Mouse (Mus musculus): ENCODE measurements around the gene Eif3k. TPM values are rescaled to one million over a fixed set of nuclear protein-coding genes. Genes with fewer than 3 reads are reported as not detected.

Gene Eif3k
- 100 to 1,000 TPM; 179 to 192 TPM for total RNA-seq (2021)
- long read RNA-seq, experiment 1, transcript Eif3k-201 (8 exons, 774 nt): major isoform, 39 of 48 reads
- long read RNA-seq, experiment 1, partial matches to known transcripts: 6 of 48 reads
- long read RNA-seq, experiment 1, other reads (novel, unspliced or antisense): 3 of 48 reads
- long read RNA-seq, experiment 2, transcript Eif3k-201 (8 exons, 774 nt): major isoform, 46 of 53 reads
- long read RNA-seq, experiment 2, partial matches to known transcripts: 4 of 53 reads
- long read RNA-seq, experiment 2, other reads (novel, unspliced or antisense): 3 of 53 reads

DNA sequence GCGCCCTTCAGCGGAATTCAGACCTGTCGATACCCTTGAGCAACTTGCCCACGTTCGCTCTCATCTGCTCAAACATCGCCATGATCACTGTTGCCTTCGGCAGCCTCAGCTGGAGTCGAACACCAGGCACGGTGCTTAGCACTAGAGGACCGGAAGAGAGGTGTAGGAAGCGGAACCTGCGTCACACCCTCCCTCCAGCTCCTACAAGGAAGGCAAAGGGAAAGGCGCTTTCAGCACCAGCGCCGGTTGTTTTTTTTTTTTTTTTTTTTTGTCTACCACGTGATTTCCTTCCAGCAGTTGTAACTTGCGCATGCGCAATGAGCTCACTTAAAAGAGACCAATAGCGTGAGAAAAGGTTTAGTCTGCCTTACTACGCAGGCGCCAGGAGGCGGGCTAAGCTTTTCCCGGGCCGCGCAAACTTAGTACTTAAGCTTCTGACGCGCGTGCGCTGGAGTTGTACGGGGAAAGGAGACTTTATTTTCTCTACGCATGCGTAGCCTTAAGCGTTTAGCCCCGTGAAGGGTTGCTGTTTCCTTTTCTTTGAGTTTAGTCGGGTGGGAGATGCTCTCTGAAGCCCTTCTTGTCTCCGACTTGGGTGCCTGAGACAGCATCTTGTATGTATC lies at the start of gene Eif3k, which contains the start of gene Map4k1:
TSS of gene Eif3k (minus strand) at position 214 of the 623 bp plus-strand sequence.
TSS of gene Map4k1 (plus strand) at position 400 of the 623 bp plus-strand sequence.
- intact Hi-C loops (cut with DNase I): no loop called here

DNA sequence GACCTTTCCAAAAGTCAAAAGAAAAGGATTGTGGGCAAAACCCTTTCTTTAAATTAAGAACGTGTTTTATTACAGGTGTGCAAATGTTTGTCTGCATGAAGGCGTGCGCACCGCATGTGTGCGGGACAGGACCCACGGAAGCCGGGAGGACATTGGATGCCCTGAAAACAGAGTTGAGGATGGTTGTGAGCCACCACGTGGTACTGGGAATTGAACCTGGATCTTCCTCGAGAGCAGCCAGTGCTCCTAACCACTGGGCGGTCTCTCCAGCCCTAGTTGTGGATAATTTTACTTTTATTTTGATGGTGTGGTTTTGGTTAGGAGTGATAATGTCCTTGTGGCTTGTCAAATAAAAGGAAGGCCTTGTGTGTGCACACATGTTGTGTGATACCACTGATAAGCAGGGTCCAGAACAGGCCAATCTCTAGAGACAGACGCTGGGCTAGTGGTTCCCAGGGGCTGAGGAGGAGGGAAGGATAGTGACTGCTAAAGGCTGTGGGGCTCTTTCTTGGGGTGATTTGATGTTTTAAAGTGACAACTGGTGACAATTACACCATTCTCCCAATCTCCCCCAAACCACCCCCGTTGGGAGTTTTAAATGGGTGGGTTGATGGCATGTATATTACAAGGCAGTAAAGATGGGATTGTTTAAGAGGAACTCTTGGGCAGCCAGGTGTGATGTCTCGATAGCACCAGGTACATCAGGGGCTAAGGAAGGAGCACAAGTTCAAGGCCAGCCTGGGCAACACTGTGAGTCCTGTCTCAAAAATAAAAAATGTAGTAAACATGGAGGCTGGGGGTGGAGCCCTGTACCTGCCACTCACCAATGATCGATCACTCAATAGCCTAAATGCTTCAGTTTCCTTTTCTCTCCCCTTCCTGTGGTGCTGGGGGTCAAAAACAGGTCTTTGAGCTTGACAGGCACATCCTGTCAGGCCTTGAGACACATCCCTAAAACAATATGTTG lies 48.3 kb upstream of the Eif3k start:
- intact Hi-C loops (cut with DNase I): no loop called here
- no peak overlapping the region for H3K27ac ChIP-seq
- no peak overlapping the region for H3K4me3 ChIP-seq
- no peak for DNase-seq (ENCODE audit: extremely low spot score in 1 of 2, low spot score in 2 of 2)
- no peak for TF ChIP-seq CTCF (IDR thresholded peaks at IDR 0.05)

More for the DNA sequence above, at the start of gene Eif3k, which contains the start of gene Map4k1:
- DNase-seq (ENCODE audit: extremely low spot score in 1 of 2, low spot score in 2 of 2): peak; percentile 91 to 97
- Histone ChIP-seq H3K27ac (peak within 1 kb of the TSS; percentile 84), H3K4me3 (peak within 1 kb of the TSS; percentile 79)
- no peak; the same call in none of the 2 replicates for TF ChIP-seq CTCF (IDR thresholded peaks at IDR 0.05)

DNA sequence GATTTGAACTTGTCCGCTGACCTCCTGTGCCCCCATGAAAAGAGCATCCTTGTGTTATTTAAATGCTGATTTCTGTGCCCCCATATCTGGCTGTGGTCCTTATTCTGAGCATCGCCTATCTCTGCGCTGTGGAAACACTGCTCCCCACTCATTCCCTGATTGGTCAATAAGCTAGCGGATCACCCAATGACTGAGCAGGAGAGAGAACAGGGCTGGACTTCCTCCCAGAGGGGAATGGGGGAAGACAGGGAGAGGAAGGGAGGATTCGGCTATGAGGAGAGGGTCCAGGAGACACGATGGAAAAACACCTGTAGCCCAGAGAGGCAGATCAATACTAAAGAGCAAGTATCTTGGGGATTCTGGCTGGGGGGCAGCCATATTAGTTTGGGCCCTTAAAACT lies 47.1 kb upstream of the Eif3k start:
- no peak for DNase-seq (ENCODE audit: extremely low spot score in 1 of 2, low spot score in 2 of 2)
- no peak for TF ChIP-seq CTCF (IDR thresholded peaks at IDR 0.05)
- Histone ChIP-seq H3K4me3 (no peak overlapping the region), H3K27ac (no peak overlapping the region)
- intact Hi-C loops (cut with DNase I): no loop called here

DNA sequence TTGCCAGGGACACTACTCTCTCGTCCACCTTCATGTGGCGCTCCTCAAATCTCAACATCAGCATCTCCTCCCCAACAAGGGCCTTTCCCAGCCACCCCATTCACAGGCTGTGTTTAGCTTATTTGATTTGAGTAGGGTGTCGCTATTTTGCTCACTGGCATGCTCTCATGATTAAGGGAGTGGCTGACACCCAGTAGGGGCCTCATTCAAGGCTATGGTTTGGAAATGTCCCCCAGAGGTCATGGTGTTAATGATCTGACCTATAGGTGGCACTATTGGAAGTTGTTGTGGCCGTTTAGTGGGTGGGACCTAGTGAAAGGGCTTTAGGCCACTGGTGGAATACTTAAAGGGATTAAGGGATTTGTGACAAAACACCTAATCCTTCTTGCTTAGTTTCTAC lies 45.1 kb upstream of the Eif3k start:
- TF ChIP-seq CTCF (IDR thresholded peaks at IDR 0.05): no peak; the same call in 1 of the 2 replicates
- intact Hi-C loops (cut with DNase I): no loop called here
- no peak for DNase-seq (ENCODE audit: extremely low spot score in 1 of 2, low spot score in 2 of 2)

DNA sequence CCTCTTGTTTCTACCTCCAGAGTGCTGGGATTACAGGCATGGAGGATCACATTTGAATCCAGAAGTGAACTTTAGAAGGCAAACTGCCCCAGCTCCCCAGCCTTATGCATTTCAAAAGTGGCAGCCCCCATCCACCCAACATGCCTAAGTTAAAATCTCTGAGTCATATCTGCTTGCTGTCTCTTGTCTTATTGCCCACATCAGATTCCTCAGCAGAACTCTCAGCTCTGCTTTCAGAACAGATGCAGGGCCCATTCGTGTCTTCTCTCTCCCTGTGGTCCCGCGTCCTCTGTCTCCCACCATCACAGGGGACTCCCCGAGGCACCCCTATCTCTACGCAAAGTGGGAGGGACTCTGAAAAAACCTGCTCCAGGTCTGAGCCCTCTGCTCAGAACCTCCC lies 44.5 kb upstream of the Eif3k start:
- intact Hi-C loops (cut with DNase I): no loop called here
- Histone ChIP-seq H3K27ac (no peak overlapping the region), H3K4me3 (no peak overlapping the region)
- DNase-seq (ENCODE audit: extremely low spot score in 1 of 2, low spot score in 2 of 2): no peak
- no peak for TF ChIP-seq CTCF (IDR thresholded peaks at IDR 0.05)

More for the DNA sequence above, 45.1 kb upstream of the Eif3k start:
- H3K27ac ChIP-seq: no peak overlapping the region
- H3K4me3 ChIP-seq: no peak overlapping the region

DNA sequence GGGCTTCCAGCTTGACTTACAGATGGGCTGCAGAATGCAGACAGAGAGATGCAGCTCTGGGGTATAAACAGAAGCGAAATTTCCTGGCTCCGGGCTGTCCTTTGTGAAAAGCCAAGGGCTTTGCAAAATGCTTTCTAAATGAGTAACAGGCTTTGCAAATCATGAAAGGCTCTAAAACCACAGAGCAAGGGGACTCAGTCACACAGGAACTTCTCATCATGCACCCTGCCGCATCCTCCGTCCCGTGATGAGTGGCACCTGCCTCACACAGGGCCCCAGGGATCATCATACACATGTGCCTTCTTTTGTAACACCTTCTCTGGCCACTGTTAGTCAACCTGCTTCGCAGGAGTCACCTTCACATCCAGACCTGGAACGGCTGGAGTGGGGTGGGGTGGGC lies 43.9 kb upstream of the Eif3k start:
- TF ChIP-seq CTCF (IDR thresholded peaks at IDR 0.05): no peak
- no peak overlapping the region for H3K4me3 ChIP-seq
- no peak overlapping the region for H3K27ac ChIP-seq
- intact Hi-C loops (cut with DNase I): no loop called here
- no peak for DNase-seq (ENCODE audit: extremely low spot score in 1 of 2, low spot score in 2 of 2)

DNA sequence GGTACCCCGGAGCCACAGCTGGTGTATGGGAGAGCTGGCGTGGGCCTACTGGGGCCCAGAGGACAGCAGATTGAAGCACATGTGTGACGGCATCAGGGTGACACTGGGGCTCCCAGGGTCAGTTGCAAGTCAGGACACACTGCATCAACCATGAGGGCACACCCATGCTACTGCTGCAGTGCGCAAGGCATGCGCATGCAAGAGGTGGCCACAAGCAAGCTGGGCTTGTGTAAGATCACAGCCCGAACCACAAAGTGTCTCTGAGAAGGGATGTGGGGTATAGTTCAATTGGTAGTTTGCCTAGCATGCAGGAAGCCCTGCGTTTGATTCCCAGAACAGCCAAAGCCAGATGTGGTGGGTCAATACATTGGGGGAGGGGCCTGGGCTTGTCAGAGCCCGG lies 41.9 kb upstream of the Eif3k start:
- no peak for DNase-seq (ENCODE audit: extremely low spot score in 1 of 2, low spot score in 2 of 2)
- intact Hi-C loops (cut with DNase I): no loop called here
- no peak overlapping the region for H3K4me3 ChIP-seq
- TF ChIP-seq CTCF (IDR thresholded peaks at IDR 0.05): no peak
- no peak overlapping the region for H3K27ac ChIP-seq

DNA sequence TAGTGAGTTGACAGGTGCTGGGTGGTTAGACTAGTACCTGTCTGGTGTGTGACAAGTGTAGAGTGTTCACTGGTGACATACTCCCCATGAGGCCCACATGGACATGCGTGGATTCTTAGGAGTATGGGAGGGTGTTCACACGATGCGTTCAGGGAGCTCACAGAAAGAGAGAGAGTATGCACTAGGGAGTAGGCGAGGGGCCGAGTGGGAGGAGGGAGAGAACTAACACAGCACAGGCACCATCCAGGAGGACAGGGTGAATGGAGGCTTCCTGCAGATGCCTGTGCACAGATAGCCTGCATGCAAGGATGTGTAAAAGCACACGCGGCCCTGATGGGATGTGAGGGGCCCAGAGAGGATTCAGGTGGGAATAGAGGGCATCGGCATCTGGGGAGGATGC lies 40.8 kb upstream of the Eif3k start:
- Histone ChIP-seq H3K4me3 (no peak overlapping the region), H3K27ac (no peak overlapping the region)
- intact Hi-C loops (cut with DNase I): no loop called here
- no peak for DNase-seq (ENCODE audit: extremely low spot score in 1 of 2, low spot score in 2 of 2)
- no peak for TF ChIP-seq CTCF (IDR thresholded peaks at IDR 0.05)

DNA sequence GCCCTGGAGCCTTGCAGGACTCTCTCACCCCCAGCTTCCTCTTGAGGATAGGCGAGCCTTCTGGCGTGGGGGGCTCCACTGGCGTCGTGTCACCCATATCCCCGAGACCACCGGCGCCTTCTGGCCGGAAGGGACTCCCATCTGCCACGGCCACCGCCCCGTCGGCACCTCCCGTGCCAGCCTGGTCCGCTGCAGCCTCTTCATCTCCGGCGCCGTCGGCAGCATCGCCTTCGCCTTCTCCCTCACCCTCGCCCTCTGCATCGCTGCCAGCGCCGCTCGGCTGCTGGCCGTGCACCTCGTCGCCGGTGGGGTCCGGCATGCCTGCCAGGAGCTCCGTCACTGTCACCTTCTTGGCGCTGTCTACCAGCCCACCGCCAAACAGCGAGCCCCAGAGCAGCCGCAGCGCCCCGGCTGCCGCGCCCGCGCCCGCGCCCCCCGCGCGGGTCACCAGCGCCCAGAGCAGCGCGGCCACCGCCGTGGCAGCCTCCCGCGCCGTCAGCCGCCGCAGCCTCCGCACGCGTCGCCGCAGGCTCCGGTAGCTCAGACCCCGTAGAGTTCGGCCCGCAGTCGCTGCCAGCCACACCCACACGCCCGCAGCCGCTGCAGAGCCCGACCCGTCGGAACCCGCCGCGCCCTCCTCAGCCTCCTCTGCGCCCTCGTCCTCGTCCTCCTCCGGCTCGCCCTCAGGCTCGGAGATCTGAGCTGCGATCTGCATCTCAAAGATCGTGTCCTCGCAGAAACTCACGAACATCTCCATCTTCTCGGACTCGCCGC lies 38.0 kb upstream of the Eif3k start:
- no peak for DNase-seq (ENCODE audit: extremely low spot score in 1 of 2, low spot score in 2 of 2)
- no peak for TF ChIP-seq CTCF (IDR thresholded peaks at IDR 0.05)
- Histone ChIP-seq H3K4me3 (no peak overlapping the region), H3K27ac (no peak overlapping the region)
- intact Hi-C loops (cut with DNase I): no loop called here

DNA sequence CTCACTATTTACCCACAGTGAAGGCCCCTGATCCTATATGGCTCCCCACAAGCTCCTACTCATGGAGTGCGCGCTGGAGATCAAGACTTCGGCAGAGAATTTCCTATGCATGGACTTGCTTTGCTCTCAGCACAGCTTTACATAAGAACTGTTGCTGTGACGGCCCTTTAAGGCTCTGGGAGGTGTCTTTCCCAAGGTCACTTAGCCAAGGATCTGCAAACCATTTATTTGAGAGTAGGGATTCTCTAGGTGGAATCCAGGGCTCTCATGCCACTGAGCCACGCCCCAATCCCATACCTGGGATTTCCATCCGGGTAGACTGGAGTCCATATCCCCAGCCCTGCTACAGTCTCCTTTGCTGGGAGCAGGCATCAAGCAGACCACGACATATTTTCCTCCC lies 35.6 kb upstream of the Eif3k start:
- no peak overlapping the region for H3K4me3 ChIP-seq
- TF ChIP-seq CTCF (IDR thresholded peaks at IDR 0.05): no peak
- intact Hi-C loops (cut with DNase I): no loop called here
- no peak overlapping the region for H3K27ac ChIP-seq
- DNase-seq (ENCODE audit: extremely low spot score in 1 of 2, low spot score in 2 of 2): no peak

DNA sequence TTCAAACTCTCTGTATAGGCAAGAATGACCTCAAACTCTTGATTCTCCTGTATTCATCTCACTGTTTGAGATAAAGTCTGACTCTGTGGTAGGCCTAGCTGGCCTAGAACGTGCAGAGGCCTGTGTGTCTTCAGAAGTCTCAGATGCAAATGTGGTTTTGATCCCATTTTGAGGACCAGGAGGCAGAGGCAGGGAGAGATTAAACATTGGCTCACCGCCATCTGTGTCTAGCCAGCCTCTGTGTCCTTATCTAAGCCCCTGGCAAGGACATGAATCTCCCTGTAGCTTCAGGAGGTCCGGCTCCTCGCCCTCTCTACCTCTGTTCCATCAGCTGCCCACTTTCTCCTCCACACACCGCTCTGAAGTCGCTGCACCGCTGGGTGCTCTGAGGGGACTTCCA lies 34.8 kb upstream of the Eif3k start:
- intact Hi-C loops (cut with DNase I): no loop called here
- Histone ChIP-seq H3K27ac (no peak overlapping the region), H3K4me3 (no peak overlapping the region)
- TF ChIP-seq CTCF (IDR thresholded peaks at IDR 0.05): no peak
- no peak for DNase-seq (ENCODE audit: extremely low spot score in 1 of 2, low spot score in 2 of 2)
